Mouse (Mus musculus): Measurements from ENCODE around the gene Tbcel. TPM values are rescaled to one million over a fixed set of nuclear protein-coding genes. Genes with fewer than 3 reads are reported as not detected.
A peak's percentile ranks its signal among the peaks of the same experiment; 100 is the strongest.

Gene Tbcel
- 7.0 and 7.6 TPM in 2 replicates for polyA plus RNA-seq (2015; fragmentation: Nextera tagmentation; extraction: Ambion mirVana)

- Histone ChIP-seq H3K27me3 (ENCODE audit: insufficient read depth, low read length) (no peaks in the 10 kb centered on the region), H3K9me3 (ENCODE audit: low read length) (no peaks in the 10 kb centered on the region), H3K4me3 (ENCODE audit: low read depth, low read length) (no peak within 1 kb of the TSS), H3K27ac (ENCODE audit: low read depth) (no peak within 1 kb of the TSS), H3K4me1 (ENCODE audit: insufficient read depth) (peaks cover 18% of the 10 kb centered on the region), H3K4me2 (ENCODE audit: low read depth, low read length) (no peak within 1 kb of the TSS), H3K36me3 (replicated peaks; ENCODE audit: insufficient read depth, low read length) (no peaks in the 10 kb centered on the region), H3K9ac (replicated peaks) (no peak within 1 kb of the TSS)
- WGBS (ENCODE audit: insufficient replicate concordance): 68% methylated on average over 6 of the region's 6 CpGs
- no peak for TF ChIP-seq EP300 (IDR thresholded peaks at IDR 0.05; ENCODE audit: low read depth)
- TF ChIP-seq CTCF (IDR thresholded peaks at IDR 0.05; ENCODE audit: low read depth): no peak
- DNase-seq (no peak), ATAC-seq (no peak)
Observed at GRCm38 (mm10) chr9:42507709-42508108, at the start of gene Tbcel. Gene Tbcel (minus strand): TSS chr9:42507809.

GRCm38 (mm10) chr9:42555186-42555585 lies 47.6 kb upstream of the Tbcel start:
- ATAC-seq: no peak
- 38% methylated on average over 1 of the region's 1 CpGs for WGBS (ENCODE audit: insufficient replicate concordance)
- TF ChIP-seq EP300 (IDR thresholded peaks at IDR 0.05; ENCODE audit: low read depth) (no peak), CTCF (IDR thresholded peaks at IDR 0.05; ENCODE audit: low read depth) (no peak)

GRCm38 (mm10) chr9:42550116-42550515 lies 42.5 kb upstream of the Tbcel start:
- H3K4me2 ChIP-seq (ENCODE audit: low read depth, low read length): no peak overlapping the region
- no peaks in the 10 kb centered on the region for H3K4me1 ChIP-seq (ENCODE audit: insufficient read depth)
- H3K4me3 ChIP-seq (ENCODE audit: low read depth, low read length): no peak overlapping the region
- H3K36me3 ChIP-seq (replicated peaks; ENCODE audit: insufficient read depth, low read length): no peaks in the 10 kb centered on the region
- WGBS (ENCODE audit: insufficient replicate concordance): 16% methylated on average over 13 of the region's 13 CpGs
- DNase-seq (peak; percentile 81), ATAC-seq (no peak)
- no peak overlapping the region for H3K9ac ChIP-seq (replicated peaks)
- no peak overlapping the region for H3K27ac ChIP-seq (ENCODE audit: low read depth)
- H3K27me3 ChIP-seq (ENCODE audit: insufficient read depth, low read length): no peaks in the 10 kb centered on the region
- TF ChIP-seq EP300 (IDR thresholded peaks at IDR 0.05; ENCODE audit: low read depth) (no peak), CTCF (IDR thresholded peaks at IDR 0.05; ENCODE audit: low read depth) (peak; percentile 89)
- H3K9me3 ChIP-seq (ENCODE audit: low read length): no peaks in the 10 kb centered on the region

More at GRCm38 (mm10) chr9:42555186-42555585, 47.6 kb upstream of the Tbcel start:
- no peaks in the 10 kb centered on the region for H3K27me3 ChIP-seq (ENCODE audit: insufficient read depth, low read length)
- H3K27ac ChIP-seq (ENCODE audit: low read depth): no peak overlapping the region
- no peak overlapping the region for H3K4me2 ChIP-seq (ENCODE audit: low read depth, low read length)
- H3K4me3 ChIP-seq (ENCODE audit: low read depth, low read length): no peak overlapping the region
- H3K4me1 ChIP-seq (ENCODE audit: insufficient read depth): no peaks in the 10 kb centered on the region
- H3K36me3 ChIP-seq (replicated peaks; ENCODE audit: insufficient read depth, low read length): no peaks in the 10 kb centered on the region
- H3K9me3 ChIP-seq (ENCODE audit: low read length): no peaks in the 10 kb centered on the region
- no peak overlapping the region for H3K9ac ChIP-seq (replicated peaks)
- DNase-seq: no peak

- H3K4me3 ChIP-seq (ENCODE audit: low read depth, low read length): no peak overlapping the region
- no peak overlapping the region for H3K4me2 ChIP-seq (ENCODE audit: low read depth, low read length)
- no peaks in the 10 kb centered on the region for H3K9me3 ChIP-seq (ENCODE audit: low read length)
- H3K4me1 ChIP-seq (ENCODE audit: insufficient read depth): no peaks in the 10 kb centered on the region
- DNase-seq: no peak
- no peak for ATAC-seq
- no peaks in the 10 kb centered on the region for H3K36me3 ChIP-seq (replicated peaks; ENCODE audit: insufficient read depth, low read length)
- no peaks in the 10 kb centered on the region for H3K27me3 ChIP-seq (ENCODE audit: insufficient read depth, low read length)
- WGBS (ENCODE audit: insufficient replicate concordance): 57% methylated on average over 7 of the region's 7 CpGs
- no peak overlapping the region for H3K9ac ChIP-seq (replicated peaks)
- no peak for TF ChIP-seq EP300 (IDR thresholded peaks at IDR 0.05; ENCODE audit: low read depth)
- TF ChIP-seq CTCF (IDR thresholded peaks at IDR 0.05; ENCODE audit: low read depth): no peak
- H3K27ac ChIP-seq (ENCODE audit: low read depth): no peak overlapping the region
Observed at GRCm38 (mm10) chr9:42548981-42549380, 41.4 kb upstream of the Tbcel start.

- Histone ChIP-seq H3K4me1 (ENCODE audit: insufficient read depth) (no peaks in the 10 kb centered on the region), H3K27ac (ENCODE audit: low read depth) (no peak overlapping the region), H3K36me3 (replicated peaks; ENCODE audit: insufficient read depth, low read length) (no peaks in the 10 kb centered on the region), H3K27me3 (ENCODE audit: insufficient read depth, low read length) (no peaks in the 10 kb centered on the region), H3K4me2 (ENCODE audit: low read depth, low read length) (no peak overlapping the region), H3K9me3 (ENCODE audit: low read length) (no peaks in the 10 kb centered on the region), H3K9ac (replicated peaks) (no peak overlapping the region), H3K4me3 (ENCODE audit: low read depth, low read length) (no peak overlapping the region)
- TF ChIP-seq EP300 (IDR thresholded peaks at IDR 0.05; ENCODE audit: low read depth) (no peak), CTCF (IDR thresholded peaks at IDR 0.05; ENCODE audit: low read depth) (no peak)
- DNase-seq (no peak), ATAC-seq (no peak)
- WGBS (ENCODE audit: insufficient replicate concordance): 82% methylated on average over 10 of the region's 10 CpGs
Observed at GRCm38 (mm10) chr9:42544521-42544920, 36.9 kb upstream of the Tbcel start.

GRCm38 (mm10) chr9:42533491-42533890 lies 25.9 kb upstream of the Tbcel start:
- no peaks in the 10 kb centered on the region for H3K4me1 ChIP-seq (ENCODE audit: insufficient read depth)
- H3K27ac ChIP-seq (ENCODE audit: low read depth): no peak overlapping the region
- ATAC-seq: no peak
- no peak overlapping the region for H3K9ac ChIP-seq (replicated peaks)
- H3K4me3 ChIP-seq (ENCODE audit: low read depth, low read length): no peak overlapping the region
- no peaks in the 10 kb centered on the region for H3K36me3 ChIP-seq (replicated peaks; ENCODE audit: insufficient read depth, low read length)
- no peak overlapping the region for H3K4me2 ChIP-seq (ENCODE audit: low read depth, low read length)
- H3K27me3 ChIP-seq (ENCODE audit: insufficient read depth, low read length): no peaks in the 10 kb centered on the region
- DNase-seq: no peak
- TF ChIP-seq EP300 (IDR thresholded peaks at IDR 0.05; ENCODE audit: low read depth) (no peak), CTCF (IDR thresholded peaks at IDR 0.05; ENCODE audit: low read depth) (no peak)
- H3K9me3 ChIP-seq (ENCODE audit: low read length): no peaks in the 10 kb centered on the region
- 77% methylated on average over 8 of the region's 8 CpGs for WGBS (ENCODE audit: insufficient replicate concordance)

- no peaks in the 10 kb centered on the region for H3K27me3 ChIP-seq (ENCODE audit: insufficient read depth, low read length)
- H3K27ac ChIP-seq (ENCODE audit: low read depth): no peak overlapping the region
- ATAC-seq (no peak), DNase-seq (no peak)
- no peak overlapping the region for H3K4me3 ChIP-seq (ENCODE audit: low read depth, low read length)
- no peaks in the 10 kb centered on the region for H3K36me3 ChIP-seq (replicated peaks; ENCODE audit: insufficient read depth, low read length)
- 22% methylated on average over 6 of the region's 6 CpGs for WGBS (ENCODE audit: insufficient replicate concordance)
- TF ChIP-seq CTCF (IDR thresholded peaks at IDR 0.05; ENCODE audit: low read depth) (no peak), EP300 (IDR thresholded peaks at IDR 0.05; ENCODE audit: low read depth) (no peak)
- no peak overlapping the region for H3K9ac ChIP-seq (replicated peaks)
- H3K4me2 ChIP-seq (ENCODE audit: low read depth, low read length): no peak overlapping the region
- no peaks in the 10 kb centered on the region for H3K4me1 ChIP-seq (ENCODE audit: insufficient read depth)
- no peaks in the 10 kb centered on the region for H3K9me3 ChIP-seq (ENCODE audit: low read length)
Observed at GRCm38 (mm10) chr9:42533041-42533440, 25.4 kb upstream of the Tbcel start.

Measured in liver, postnatal 0 days (tissue).